Mouse (Mus musculus): ENCODE data around the gene Tfdp1.

DNA sequence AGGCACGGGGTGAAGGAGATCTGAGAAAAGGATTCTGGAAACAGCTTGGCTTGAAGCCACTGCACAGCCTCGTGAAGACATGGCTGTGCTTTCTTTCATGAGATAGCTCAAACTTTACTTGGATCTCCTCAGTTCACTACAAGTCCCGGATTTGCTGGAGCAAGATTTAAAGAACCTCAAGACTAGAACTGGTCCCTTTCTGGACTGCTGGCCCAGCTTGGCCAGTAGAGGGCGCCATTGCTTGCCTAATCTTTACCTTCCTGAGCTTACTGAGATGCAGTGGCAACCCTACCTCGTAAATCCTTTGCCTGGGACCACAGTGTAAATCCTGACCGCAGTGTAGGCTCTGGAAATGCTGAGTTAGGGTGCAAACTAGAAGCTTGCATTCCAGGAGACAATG lies 73.0 kb downstream of the Tfdp1 start:
- TF ChIP-seq CTCF (IDR thresholded peaks at IDR 0.05): peak; percentile 90
- no peak for TF ChIP-seq POLR2A (IDR thresholded peaks at IDR 0.05; ENCODE audit: insufficient read depth, low read depth, low read length)
